Mouse (Mus musculus): ENCODE measurements around the gene 1700001P01Rik. TPM values are rescaled to one million over a fixed set of nuclear protein-coding genes. Genes with fewer than 3 reads are reported as not detected.

Gene 1700001P01Rik
- not detected in 2 replicates for total RNA-seq (2021)
- long read RNA-seq, result 0 reads

- no peak for DNase-seq
Measured at GRCm38 (mm10) chr11:97775808-97776496, at the start of gene 1700001P01Rik. 1700001P01Rik (minus strand) TSS chr11:97775918.

GRCm38 (mm10) chr11:97825295-97825694, 49.6 kb upstream of the 1700001P01Rik start:
- DNase-seq, result no peak

GRCm38 (mm10) chr11:97824895-97825294, 49.2 kb upstream of the 1700001P01Rik start:
- DNase-seq, result no peak

- DNase-seq, result no peak
Measured at GRCm38 (mm10) chr11:97824168-97824567, 48.5 kb upstream of the 1700001P01Rik start.

- DNase-seq, result no peak
Measured at GRCm38 (mm10) chr11:97822840-97823603, 47.3 kb upstream of the 1700001P01Rik start.

- no peak for DNase-seq
Measured at GRCm38 (mm10) chr11:97821401-97822064, 45.8 kb upstream of the 1700001P01Rik start.

- peak; percentile 87 for DNase-seq
Measured at GRCm38 (mm10) chr11:97820840-97821239, 45.1 kb upstream of the 1700001P01Rik start.

GRCm38 (mm10) chr11:97819923-97820322, 44.2 kb upstream of the 1700001P01Rik start:
- no peak for DNase-seq

- no peak for DNase-seq
Measured at GRCm38 (mm10) chr11:97819102-97819501, 43.4 kb upstream of the 1700001P01Rik start.

- DNase-seq, result no peak
Measured at GRCm38 (mm10) chr11:97818571-97818970, 42.9 kb upstream of the 1700001P01Rik start.

- DNase-seq, result no peak
Measured at GRCm38 (mm10) chr11:97818003-97818402, 42.3 kb upstream of the 1700001P01Rik start.

GRCm38 (mm10) chr11:97817379-97817778, 41.7 kb upstream of the 1700001P01Rik start:
- DNase-seq, result no peak

- no peak for DNase-seq
Measured at GRCm38 (mm10) chr11:97816916-97817315, 41.2 kb upstream of the 1700001P01Rik start.

- no peak for DNase-seq
Measured at GRCm38 (mm10) chr11:97816176-97816575, 40.5 kb upstream of the 1700001P01Rik start.

- DNase-seq, result no peak
Measured at GRCm38 (mm10) chr11:97815736-97816135, 40.0 kb upstream of the 1700001P01Rik start.

- DNase-seq, result no peak
Measured at GRCm38 (mm10) chr11:97813746-97814515, 38.2 kb upstream of the 1700001P01Rik start.

- no peak for DNase-seq
Measured at GRCm38 (mm10) chr11:97813085-97813484, 37.4 kb upstream of the 1700001P01Rik start.

- DNase-seq, result no peak
Measured at GRCm38 (mm10) chr11:97812491-97812921, 36.8 kb upstream of the 1700001P01Rik start.

GRCm38 (mm10) chr11:97811569-97812362, 36.0 kb upstream of the 1700001P01Rik start:
- no peak for DNase-seq

- DNase-seq, result no peak
Measured at GRCm38 (mm10) chr11:97810970-97811369, 35.3 kb upstream of the 1700001P01Rik start.

GRCm38 (mm10) chr11:97810356-97810755, 34.6 kb upstream of the 1700001P01Rik start:
- DNase-seq, result no peak

Data from adrenal gland, postnatal 25 days (tissue).